Mouse (Mus musculus): Measurements from ENCODE around the gene Dapk2. TPM values are rescaled to one million over a fixed set of nuclear protein-coding genes. Genes with fewer than 3 reads are reported as not detected.

Dapk2 gene
- polyA plus RNA-seq, 1 experiment from 2014 or later = 1.4 TPM

DNA sequence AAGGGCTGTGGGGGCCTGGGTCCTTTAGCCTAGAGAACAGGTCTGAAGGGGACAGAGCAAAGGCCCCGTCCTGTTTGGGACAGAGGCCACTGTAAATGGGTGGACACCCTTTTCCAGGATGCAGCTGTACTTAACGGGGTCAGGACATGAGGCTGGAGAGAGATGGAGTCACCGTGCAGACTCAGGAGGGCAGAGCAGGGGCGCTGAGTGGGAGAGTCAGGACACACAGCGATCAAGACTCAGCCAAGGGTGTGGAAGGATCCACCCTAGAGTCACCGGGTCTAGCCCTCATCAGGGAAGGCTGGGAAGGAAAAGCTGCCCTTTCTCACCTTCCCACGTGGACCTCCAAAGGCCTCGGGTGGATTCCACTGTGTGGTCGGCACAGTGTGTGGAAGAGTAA is 6.0 kb upstream of the Dapk2 start:
- H3K9ac ChIP-seq = no peak overlapping the region
- H3K36me3 ChIP-seq (replicated peaks) = no peaks in the 10 kb centered on the region
- no peak overlapping the region for H3K4me3 ChIP-seq
- H3K4me2 ChIP-seq = no peak overlapping the region
- H3K4me1 ChIP-seq = no peaks in the 10 kb centered on the region
- H3K27me3 ChIP-seq (replicated peaks) = no peaks in the 10 kb centered on the region; the same call in none of the 2 replicates
- no peak overlapping the region for H3K27ac ChIP-seq
- WGBS = 78% methylated on average over 9 of the region's 9 CpGs
- ATAC-seq (replicated peaks) = no peak
- no peaks in the 10 kb centered on the region for H3K9me3 ChIP-seq

DNA sequence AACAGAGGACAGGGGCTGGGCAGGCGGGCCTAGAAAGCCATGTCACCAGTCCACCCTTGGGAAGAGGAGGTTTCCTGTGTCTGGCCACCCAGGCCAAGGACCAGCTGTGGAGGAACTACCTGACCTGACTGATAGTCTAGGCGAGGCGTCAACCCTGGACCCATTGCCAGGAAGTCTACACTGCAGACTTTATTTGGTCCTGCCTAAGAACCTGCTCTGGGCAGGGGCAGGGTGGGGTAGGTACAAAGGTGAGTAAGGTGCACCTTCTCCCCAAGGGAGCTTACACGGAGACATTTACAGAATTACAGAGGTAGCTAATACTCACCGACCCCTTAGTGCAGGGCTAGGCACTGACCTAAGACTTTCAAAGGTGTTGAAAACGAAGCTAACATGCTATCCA is 4.4 kb upstream of the Dapk2 start:
- H3K27me3 ChIP-seq (replicated peaks) = peaks cover 4% of the 10 kb centered on the region
- WGBS = 88% methylated on average over 6 of the region's 6 CpGs
- H3K4me1 ChIP-seq = no peaks in the 10 kb centered on the region
- H3K27ac ChIP-seq = no peak overlapping the region
- no peak for ATAC-seq (replicated peaks)
- no peak overlapping the region for H3K4me2 ChIP-seq
- H3K36me3 ChIP-seq (replicated peaks) = no peaks in the 10 kb centered on the region
- no peak overlapping the region for H3K9ac ChIP-seq
- no peak overlapping the region for H3K4me3 ChIP-seq
- H3K9me3 ChIP-seq = no peaks in the 10 kb centered on the region

- Histone ChIP-seq H3K4me2 (no peak overlapping the region), H3K27me3 (replicated peaks) (peaks cover 8% of the 10 kb centered on the region), H3K9ac (no peak overlapping the region), H3K4me1 (no peaks in the 10 kb centered on the region), H3K9me3 (no peaks in the 10 kb centered on the region), H3K4me3 (no peak overlapping the region), H3K36me3 (replicated peaks) (no peaks in the 10 kb centered on the region), H3K27ac (no peak overlapping the region)
- WGBS = 94% methylated on average over 9 of the region's 9 CpGs
- ATAC-seq (replicated peaks) = no peak
Observed at GRCm38 (mm10) chr9:66154013-66154412, 4.0 kb upstream of the Dapk2 start.

DNA sequence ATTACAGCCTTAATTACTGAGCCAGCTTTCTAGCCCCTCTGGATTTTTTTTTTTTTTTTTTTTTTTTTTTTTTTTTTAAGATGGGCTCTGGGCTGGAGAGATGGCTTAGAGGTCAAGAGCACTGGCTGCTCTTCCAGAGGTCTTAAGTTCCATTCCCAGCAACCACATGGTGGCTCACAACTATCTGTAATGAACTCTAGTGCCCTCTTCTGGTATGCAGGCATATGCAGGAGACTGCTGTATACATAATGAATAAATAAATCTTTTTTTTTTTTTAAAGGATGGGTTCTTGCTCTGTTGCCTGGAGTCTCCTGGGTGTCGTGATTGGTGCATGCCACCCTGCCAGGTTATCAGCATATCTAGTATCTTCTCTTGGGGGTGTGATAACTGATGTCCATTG is 2.5 kb upstream of the Dapk2 start:
- Histone ChIP-seq H3K36me3 (replicated peaks) (no peaks in the 10 kb centered on the region), H3K4me1 (no peaks in the 10 kb centered on the region), H3K9me3 (no peaks in the 10 kb centered on the region), H3K27ac (no peak overlapping the region), H3K4me2 (no peak overlapping the region), H3K4me3 (no peak overlapping the region), H3K27me3 (replicated peaks) (peaks cover 11% of the 10 kb centered on the region), H3K9ac (no peak overlapping the region)
- 94% methylated on average over 1 of the region's 1 CpGs for WGBS
- ATAC-seq (replicated peaks) = no peak

GRCm38 (mm10) chr9:66158885-66159430 is 935 bp downstream of the Dapk2 start:
- no peaks in the 10 kb centered on the region for H3K9me3 ChIP-seq
- no peaks in the 10 kb centered on the region for H3K36me3 ChIP-seq (replicated peaks)
- no peak overlapping the region for H3K4me2 ChIP-seq
- H3K27ac ChIP-seq = no peak overlapping the region
- ATAC-seq (replicated peaks) = no peak
- whole genome bisulfite sequencing = 87% methylated on average over 6 of the region's 6 CpGs
- peaks cover 11% of the 10 kb centered on the region for H3K27me3 ChIP-seq (replicated peaks)
- no peak overlapping the region for H3K4me3 ChIP-seq
- H3K9ac ChIP-seq = no peak overlapping the region
- no peaks in the 10 kb centered on the region for H3K4me1 ChIP-seq

- H3K27ac ChIP-seq = no peak overlapping the region
- no peaks in the 10 kb centered on the region for H3K9me3 ChIP-seq
- H3K4me1 ChIP-seq = no peaks in the 10 kb centered on the region
- no peak overlapping the region for H3K4me3 ChIP-seq
- ATAC-seq (replicated peaks) = no peak
- H3K9ac ChIP-seq = no peak overlapping the region
- peaks cover 11% of the 10 kb centered on the region for H3K27me3 ChIP-seq (replicated peaks)
- WGBS = 98% methylated on average over 2 of the region's 2 CpGs
- H3K36me3 ChIP-seq (replicated peaks) = no peaks in the 10 kb centered on the region
- H3K4me2 ChIP-seq = no peak overlapping the region
Observed at GRCm38 (mm10) chr9:66160155-66160554, 2.1 kb downstream of the Dapk2 start.

GRCm38 (mm10) chr9:66162995-66163394 is 5.0 kb downstream of the Dapk2 start:
- Histone ChIP-seq H3K27ac (no peak overlapping the region), H3K27me3 (replicated peaks) (peaks cover 11% of the 10 kb centered on the region), H3K4me3 (no peak overlapping the region), H3K4me2 (no peak overlapping the region), H3K4me1 (no peaks in the 10 kb centered on the region), H3K9ac (no peak overlapping the region), H3K9me3 (no peaks in the 10 kb centered on the region), H3K36me3 (replicated peaks) (no peaks in the 10 kb centered on the region)
- ATAC-seq (replicated peaks) = no peak
- 83% methylated on average over 9 of the region's 9 CpGs for WGBS

GRCm38 (mm10) chr9:66167222-66167621 is 9.2 kb downstream of the Dapk2 start:
- no peak for ATAC-seq (replicated peaks)
- peaks cover 4% of the 10 kb centered on the region for H3K4me1 ChIP-seq
- WGBS = 87% methylated on average over 5 of the region's 5 CpGs

DNA sequence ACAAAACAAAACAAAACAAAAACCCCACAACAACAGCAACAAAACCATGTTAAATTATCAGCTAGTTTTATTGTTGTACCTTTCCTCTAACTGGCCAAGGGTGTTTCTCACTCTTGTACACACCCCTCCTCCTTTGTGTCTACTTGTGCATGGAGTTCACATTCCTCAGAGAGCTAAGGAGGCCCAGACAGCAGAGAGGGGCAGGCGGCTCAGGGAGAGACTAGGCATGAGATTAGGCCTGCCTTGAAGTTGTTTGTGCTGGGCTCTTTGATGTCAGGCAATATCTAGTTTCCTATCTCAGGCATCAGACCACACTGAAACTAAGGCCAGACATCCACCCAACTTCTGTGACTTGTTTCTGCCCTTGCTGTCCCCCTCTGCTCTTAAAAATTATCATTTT is 10.2 kb downstream of the Dapk2 start:
- 12% methylated on average over 1 of the region's 1 CpGs for WGBS
- H3K4me1 ChIP-seq = peaks cover 4% of the 10 kb centered on the region
- no peaks in the 10 kb centered on the region for H3K9me3 ChIP-seq
- H3K36me3 ChIP-seq (replicated peaks) = no peaks in the 10 kb centered on the region
- no peak for ATAC-seq (replicated peaks)
- no peaks in the 10 kb centered on the region for H3K27me3 ChIP-seq (replicated peaks)
- H3K27ac ChIP-seq = no peak overlapping the region
- H3K9ac ChIP-seq = no peak overlapping the region
- no peak overlapping the region for H3K4me2 ChIP-seq
- no peak overlapping the region for H3K4me3 ChIP-seq

More at GRCm38 (mm10) chr9:66167222-66167621, 9.2 kb downstream of the Dapk2 start:
- Histone ChIP-seq H3K27me3 (replicated peaks) (no peaks in the 10 kb centered on the region), H3K4me2 (no peak overlapping the region), H3K9me3 (no peaks in the 10 kb centered on the region), H3K9ac (no peak overlapping the region), H3K36me3 (replicated peaks) (no peaks in the 10 kb centered on the region), H3K27ac (no peak overlapping the region), H3K4me3 (no peak overlapping the region)

DNA sequence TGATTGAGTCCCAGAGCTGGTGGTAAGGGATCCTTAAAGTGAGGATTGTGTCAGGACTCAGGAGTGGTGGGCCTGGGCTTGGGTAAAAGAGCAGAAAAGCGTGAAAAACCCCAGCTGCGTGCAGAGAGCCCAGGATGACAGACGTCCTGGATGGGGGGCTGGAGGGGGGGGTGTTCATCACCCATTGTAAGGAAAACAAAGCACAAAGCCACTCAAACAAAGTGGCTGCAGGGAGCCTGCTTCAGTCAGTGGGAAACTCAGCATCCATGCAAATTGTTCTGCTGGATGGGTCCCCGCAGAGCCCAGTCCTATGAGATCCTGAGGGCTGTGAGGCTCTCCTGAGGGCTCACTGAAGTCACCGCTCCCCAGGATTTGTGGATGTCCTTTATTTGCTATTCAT is 12.5 kb downstream of the Dapk2 start:
- no peak overlapping the region for H3K4me2 ChIP-seq
- H3K27me3 ChIP-seq (replicated peaks) = no peaks in the 10 kb centered on the region
- H3K9ac ChIP-seq = no peak overlapping the region
- H3K4me3 ChIP-seq = no peak overlapping the region
- peaks cover 4% of the 10 kb centered on the region for H3K4me1 ChIP-seq
- H3K27ac ChIP-seq = no peak overlapping the region
- H3K36me3 ChIP-seq (replicated peaks) = no peaks in the 10 kb centered on the region
- ATAC-seq (replicated peaks) = no peak
- WGBS = 12% methylated on average over 5 of the region's 5 CpGs
- H3K9me3 ChIP-seq = no peaks in the 10 kb centered on the region

GRCm38 (mm10) chr9:66171275-66171921 is 13.4 kb downstream of the Dapk2 start:
- ATAC-seq (replicated peaks) = no peak
- H3K9ac ChIP-seq = no peak overlapping the region
- 51% methylated on average over 12 of the region's 12 CpGs for WGBS
- H3K4me1 ChIP-seq = peaks cover 4% of the 10 kb centered on the region
- no peak overlapping the region for H3K27ac ChIP-seq
- no peak overlapping the region for H3K4me2 ChIP-seq
- no peaks in the 10 kb centered on the region for H3K27me3 ChIP-seq (replicated peaks)
- H3K4me3 ChIP-seq = no peak overlapping the region
- H3K36me3 ChIP-seq (replicated peaks) = no peaks in the 10 kb centered on the region
- no peaks in the 10 kb centered on the region for H3K9me3 ChIP-seq

GRCm38 (mm10) chr9:66173316-66173855 is 15.4 kb downstream of the Dapk2 start:
- H3K9ac ChIP-seq = no peak overlapping the region
- ATAC-seq (replicated peaks) = no peak
- no peak overlapping the region for H3K27ac ChIP-seq
- peaks cover 4% of the 10 kb centered on the region for H3K4me1 ChIP-seq
- WGBS = 95% methylated on average over 5 of the region's 5 CpGs
- H3K9me3 ChIP-seq = no peaks in the 10 kb centered on the region
- H3K27me3 ChIP-seq (replicated peaks) = no peaks in the 10 kb centered on the region
- no peaks in the 10 kb centered on the region for H3K36me3 ChIP-seq (replicated peaks)
- no peak overlapping the region for H3K4me3 ChIP-seq
- H3K4me2 ChIP-seq = no peak overlapping the region

DNA sequence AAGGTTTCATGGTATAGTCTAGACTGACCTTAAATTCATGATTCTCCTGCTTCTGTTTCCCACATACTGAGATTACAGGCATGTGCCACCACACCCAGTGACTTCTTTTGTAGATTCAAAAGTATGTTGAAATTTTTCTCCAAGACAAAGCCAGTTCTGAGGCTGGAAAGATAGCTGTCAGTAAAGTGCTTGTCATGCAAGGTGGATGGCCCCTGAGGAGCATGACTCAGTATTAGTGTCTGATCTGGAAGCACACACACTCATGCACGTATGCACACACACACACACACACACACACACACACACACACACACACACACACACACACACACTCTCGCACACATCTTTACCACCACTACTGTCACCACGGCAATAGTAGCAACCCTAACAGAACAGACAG is 17.0 kb downstream of the Dapk2 start:
- ATAC-seq (replicated peaks) = no peak
- H3K9me3 ChIP-seq = no peaks in the 10 kb centered on the region
- H3K27me3 ChIP-seq (replicated peaks) = no peaks in the 10 kb centered on the region
- no peak overlapping the region for H3K4me3 ChIP-seq
- WGBS = 80% methylated on average over 3 of the region's 3 CpGs
- peaks cover 4% of the 10 kb centered on the region for H3K4me1 ChIP-seq
- H3K4me2 ChIP-seq = no peak overlapping the region
- no peaks in the 10 kb centered on the region for H3K36me3 ChIP-seq (replicated peaks)
- H3K9ac ChIP-seq = no peak overlapping the region
- H3K27ac ChIP-seq = no peak overlapping the region
